Mouse (Mus musculus): ENCODE measurements at regions not wholly inside any gene's neighbourhood (a gene's known extent, or its start where the extent isn't known, plus 50 kb on each side); places are given as distances from the start of the nearest gene placed in this dataset.

- Histone ChIP-seq H3K9me3 (replicated peaks; ENCODE audit: control insufficient read depth, low read length) (no peaks in the 10 kb centered on the region), H3K4me2 (no peak overlapping the region), H3K4me1 (ENCODE audit: control insufficient read depth, insufficient read depth, low read length) (no peaks in the 10 kb centered on the region), H3K27me3 (ENCODE audit: control insufficient read depth, insufficient read depth, low read length) (no peaks in the 10 kb centered on the region), H3K4me3 (ENCODE audit: low read depth, low read length) (no peak overlapping the region), H3K9ac (ENCODE audit: low read depth, low read length) (no peak overlapping the region), H3K36me3 (ENCODE audit: control insufficient read depth, insufficient read depth, low read length) (no peaks in the 10 kb centered on the region), H3K27ac (ENCODE audit: low read depth, low read length) (no peak overlapping the region)
- 67% methylated on average over 11 of the region's 11 CpGs for WGBS (ENCODE audit: insufficient replicate concordance)
- ATAC-seq (replicated peaks; ENCODE audit: insufficient number of reproducible peaks, low FRiP score, low TSS enrichment): no peak
These were observed 271.7 kb downstream of the Rps6kc1 start for GRCm38 (mm10) chr1:190639846-190640245.

DNA sequence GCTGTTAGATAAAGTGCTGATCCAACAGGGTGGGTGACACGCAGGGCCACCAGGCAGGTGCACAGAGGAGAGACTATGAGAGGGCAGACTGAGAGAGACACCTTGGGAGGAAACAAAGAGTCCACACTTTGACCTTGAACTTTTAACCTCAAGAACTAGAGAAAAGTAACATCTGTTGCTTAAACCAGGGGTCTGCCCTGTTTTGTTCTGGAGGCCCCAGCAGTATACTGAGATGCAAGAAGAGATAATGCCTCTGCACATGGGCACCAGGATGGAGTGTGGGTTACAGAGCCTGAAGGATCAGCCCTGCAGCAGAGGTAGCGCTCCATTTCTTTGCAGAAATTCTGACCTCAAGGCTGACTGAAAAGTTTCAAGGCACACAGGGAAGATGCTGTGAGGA is 276.6 kb downstream of the Rps6kc1 start:
- ATAC-seq (replicated peaks; ENCODE audit: insufficient number of reproducible peaks, low FRiP score, low TSS enrichment): no peak

DNA sequence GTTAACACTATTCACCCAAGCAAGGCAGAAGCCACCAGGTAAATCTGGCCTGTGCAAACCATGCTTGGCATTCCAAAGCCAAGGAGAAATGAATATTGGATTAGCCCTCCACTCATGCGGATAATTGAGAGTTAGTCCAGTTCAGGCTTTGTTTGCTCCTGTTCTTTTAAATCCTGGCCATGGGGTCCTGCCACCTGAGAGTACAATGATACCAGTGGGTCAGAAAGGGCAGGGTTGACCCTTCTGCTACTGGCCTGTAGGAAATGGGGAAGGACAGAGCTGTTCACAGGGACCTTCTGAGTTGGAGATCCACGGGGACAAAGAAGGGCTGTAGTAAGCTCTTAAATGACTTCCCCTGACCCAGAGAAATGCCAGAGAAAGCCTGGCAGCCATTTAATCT is 279.9 kb downstream of the Rps6kc1 start:
- Histone ChIP-seq H3K36me3 (ENCODE audit: control insufficient read depth, insufficient read depth, low read length) (no peaks in the 10 kb centered on the region), H3K9ac (ENCODE audit: low read depth, low read length) (no peak overlapping the region), H3K4me1 (ENCODE audit: control insufficient read depth, insufficient read depth, low read length) (no peaks in the 10 kb centered on the region), H3K27me3 (ENCODE audit: control insufficient read depth, insufficient read depth, low read length) (no peaks in the 10 kb centered on the region), H3K27ac (ENCODE audit: low read depth, low read length) (no peak overlapping the region), H3K4me2 (no peak overlapping the region), H3K9me3 (replicated peaks; ENCODE audit: control insufficient read depth, low read length) (no peaks in the 10 kb centered on the region), H3K4me3 (ENCODE audit: low read depth, low read length) (no peak overlapping the region)
- ATAC-seq (replicated peaks; ENCODE audit: insufficient number of reproducible peaks, low FRiP score, low TSS enrichment): no peak
- 64% methylated on average over 2 of the region's 2 CpGs for WGBS (ENCODE audit: insufficient replicate concordance)

More for the DNA sequence above, 276.6 kb downstream of the Rps6kc1 start:
- Histone ChIP-seq H3K27me3 (ENCODE audit: control insufficient read depth, insufficient read depth, low read length) (no peaks in the 10 kb centered on the region), H3K36me3 (ENCODE audit: control insufficient read depth, insufficient read depth, low read length) (no peaks in the 10 kb centered on the region), H3K9me3 (replicated peaks; ENCODE audit: control insufficient read depth, low read length) (no peaks in the 10 kb centered on the region), H3K9ac (ENCODE audit: low read depth, low read length) (no peak overlapping the region), H3K4me3 (ENCODE audit: low read depth, low read length) (no peak overlapping the region), H3K4me2 (no peak overlapping the region), H3K4me1 (ENCODE audit: control insufficient read depth, insufficient read depth, low read length) (no peaks in the 10 kb centered on the region), H3K27ac (ENCODE audit: low read depth, low read length) (no peak overlapping the region)
- WGBS (ENCODE audit: insufficient replicate concordance): 80% methylated on average over 2 of the region's 2 CpGs

- 84% methylated on average over 5 of the region's 5 CpGs for WGBS (ENCODE audit: insufficient replicate concordance)
- Histone ChIP-seq H3K4me3 (ENCODE audit: low read depth, low read length) (no peak overlapping the region), H3K9me3 (replicated peaks; ENCODE audit: control insufficient read depth, low read length) (no peaks in the 10 kb centered on the region), H3K4me2 (no peak overlapping the region), H3K27ac (ENCODE audit: low read depth, low read length) (no peak overlapping the region), H3K27me3 (ENCODE audit: control insufficient read depth, insufficient read depth, low read length) (no peaks in the 10 kb centered on the region), H3K9ac (ENCODE audit: low read depth, low read length) (no peak overlapping the region), H3K36me3 (ENCODE audit: control insufficient read depth, insufficient read depth, low read length) (no peaks in the 10 kb centered on the region), H3K4me1 (ENCODE audit: control insufficient read depth, insufficient read depth, low read length) (no peaks in the 10 kb centered on the region)
- ATAC-seq (replicated peaks; ENCODE audit: insufficient number of reproducible peaks, low FRiP score, low TSS enrichment): no peak
These were observed 281.4 kb downstream of the Rps6kc1 start for GRCm38 (mm10) chr1:190630193-190630592.

DNA sequence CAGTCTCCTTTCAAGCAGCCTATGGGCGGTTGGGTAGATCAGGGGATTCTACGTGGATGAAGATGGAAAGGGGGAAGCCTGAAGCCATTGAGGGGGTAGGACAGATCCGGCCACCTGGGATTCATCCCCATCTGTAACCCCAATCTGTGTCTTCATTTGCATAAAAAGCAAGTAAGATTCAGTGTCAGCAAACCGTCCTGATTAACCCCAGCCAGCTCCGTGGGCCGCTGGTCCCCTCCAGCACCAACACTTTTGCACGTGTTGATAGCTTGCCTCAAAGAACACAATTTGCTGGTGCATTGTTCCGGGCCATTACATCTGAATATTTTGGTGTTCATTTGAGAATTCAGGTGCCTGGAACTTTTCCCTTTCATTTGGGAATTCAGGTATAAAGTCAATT is 287.7 kb downstream of the Rps6kc1 start:
- 88% methylated on average over 8 of the region's 8 CpGs for WGBS (ENCODE audit: insufficient replicate concordance)
- Histone ChIP-seq H3K27me3 (ENCODE audit: control insufficient read depth, insufficient read depth, low read length) (no peaks in the 10 kb centered on the region), H3K4me1 (ENCODE audit: control insufficient read depth, insufficient read depth, low read length) (no peaks in the 10 kb centered on the region), H3K4me2 (no peak overlapping the region), H3K9ac (ENCODE audit: low read depth, low read length) (no peak overlapping the region), H3K27ac (ENCODE audit: low read depth, low read length) (no peak overlapping the region), H3K4me3 (ENCODE audit: low read depth, low read length) (no peak overlapping the region), H3K36me3 (ENCODE audit: control insufficient read depth, insufficient read depth, low read length) (no peaks in the 10 kb centered on the region), H3K9me3 (replicated peaks; ENCODE audit: control insufficient read depth, low read length) (no peaks in the 10 kb centered on the region)
- ATAC-seq (replicated peaks; ENCODE audit: insufficient number of reproducible peaks, low FRiP score, low TSS enrichment): no peak

- no peak overlapping the region for H3K4me2 ChIP-seq
- no peaks in the 10 kb centered on the region; the same call in 1 of the 2 replicates for H3K4me1 ChIP-seq (ENCODE audit: control insufficient read depth, insufficient read depth, low read length)
- no peaks in the 10 kb centered on the region for H3K9me3 ChIP-seq (replicated peaks; ENCODE audit: control insufficient read depth, low read length)
- no peaks in the 10 kb centered on the region for H3K36me3 ChIP-seq (ENCODE audit: control insufficient read depth, insufficient read depth, low read length)
- no peak overlapping the region for H3K4me3 ChIP-seq (ENCODE audit: low read depth, low read length)
- H3K9ac ChIP-seq (ENCODE audit: low read depth, low read length): no peak overlapping the region
- H3K27me3 ChIP-seq (ENCODE audit: control insufficient read depth, insufficient read depth, low read length): no peaks in the 10 kb centered on the region
- WGBS (ENCODE audit: insufficient replicate concordance): 74% methylated on average over 3 of the region's 3 CpGs
- no peak overlapping the region for H3K27ac ChIP-seq (ENCODE audit: low read depth, low read length)
- ATAC-seq (replicated peaks; ENCODE audit: insufficient number of reproducible peaks, low FRiP score, low TSS enrichment): no peak
These were observed 311.1 kb downstream of the Rps6kc1 start for GRCm38 (mm10) chr1:190600425-190600824.

- no peak overlapping the region for H3K27ac ChIP-seq (ENCODE audit: low read depth, low read length)
- H3K36me3 ChIP-seq (ENCODE audit: control insufficient read depth, insufficient read depth, low read length): no peaks in the 10 kb centered on the region
- WGBS (ENCODE audit: insufficient replicate concordance): 79% methylated on average over 11 of the region's 11 CpGs
- no peaks in the 10 kb centered on the region for H3K27me3 ChIP-seq (ENCODE audit: control insufficient read depth, insufficient read depth, low read length)
- no peak overlapping the region for H3K9ac ChIP-seq (ENCODE audit: low read depth, low read length)
- no peaks in the 10 kb centered on the region; the same call in 1 of the 2 replicates for H3K4me1 ChIP-seq (ENCODE audit: control insufficient read depth, insufficient read depth, low read length)
- H3K9me3 ChIP-seq (replicated peaks; ENCODE audit: control insufficient read depth, low read length): no peaks in the 10 kb centered on the region
- ATAC-seq (replicated peaks; ENCODE audit: insufficient number of reproducible peaks, low FRiP score, low TSS enrichment): no peak
- H3K4me3 ChIP-seq (ENCODE audit: low read depth, low read length): no peak overlapping the region
- no peak overlapping the region for H3K4me2 ChIP-seq
These were observed 311.9 kb downstream of the Rps6kc1 start for GRCm38 (mm10) chr1:190599622-190600021.

GRCm38 (mm10) chr1:190596209-190596608 is 315.4 kb downstream of the Rps6kc1 start:
- H3K36me3 ChIP-seq (ENCODE audit: control insufficient read depth, insufficient read depth, low read length): no peaks in the 10 kb centered on the region
- no peaks in the 10 kb centered on the region for H3K9me3 ChIP-seq (replicated peaks; ENCODE audit: control insufficient read depth, low read length)
- H3K4me3 ChIP-seq (ENCODE audit: low read depth, low read length): no peak overlapping the region
- 73% methylated on average over 2 of the region's 2 CpGs for WGBS (ENCODE audit: insufficient replicate concordance)
- H3K4me2 ChIP-seq: no peak overlapping the region
- H3K27me3 ChIP-seq (ENCODE audit: control insufficient read depth, insufficient read depth, low read length): no peaks in the 10 kb centered on the region
- H3K9ac ChIP-seq (ENCODE audit: low read depth, low read length): no peak overlapping the region
- H3K27ac ChIP-seq (ENCODE audit: low read depth, low read length): no peak overlapping the region
- ATAC-seq (replicated peaks; ENCODE audit: insufficient number of reproducible peaks, low FRiP score, low TSS enrichment): no peak
- no peaks in the 10 kb centered on the region for H3K4me1 ChIP-seq (ENCODE audit: control insufficient read depth, insufficient read depth, low read length)

GRCm38 (mm10) chr1:190591621-190592020 is 319.9 kb downstream of the Rps6kc1 start:
- Histone ChIP-seq H3K9ac (ENCODE audit: low read depth, low read length) (no peak overlapping the region), H3K4me1 (ENCODE audit: control insufficient read depth, insufficient read depth, low read length) (no peaks in the 10 kb centered on the region), H3K27me3 (ENCODE audit: control insufficient read depth, insufficient read depth, low read length) (no peaks in the 10 kb centered on the region), H3K36me3 (ENCODE audit: control insufficient read depth, insufficient read depth, low read length) (no peaks in the 10 kb centered on the region), H3K4me3 (ENCODE audit: low read depth, low read length) (no peak overlapping the region), H3K4me2 (no peak overlapping the region), H3K27ac (ENCODE audit: low read depth, low read length) (no peak overlapping the region), H3K9me3 (replicated peaks; ENCODE audit: control insufficient read depth, low read length) (no peaks in the 10 kb centered on the region)
- no peak for ATAC-seq (replicated peaks; ENCODE audit: insufficient number of reproducible peaks, low FRiP score, low TSS enrichment)
- WGBS (ENCODE audit: insufficient replicate concordance): 86% methylated on average over 7 of the region's 7 CpGs
